Mouse (Mus musculus): ENCODE measurements around the gene Oaz2.
"Not testable (repeated sequence)": the region's sequence is repeated elsewhere in the genome, so short reads cannot be mapped to it uniquely, and the experiment has no call there.

Gene Oaz2

DNA sequence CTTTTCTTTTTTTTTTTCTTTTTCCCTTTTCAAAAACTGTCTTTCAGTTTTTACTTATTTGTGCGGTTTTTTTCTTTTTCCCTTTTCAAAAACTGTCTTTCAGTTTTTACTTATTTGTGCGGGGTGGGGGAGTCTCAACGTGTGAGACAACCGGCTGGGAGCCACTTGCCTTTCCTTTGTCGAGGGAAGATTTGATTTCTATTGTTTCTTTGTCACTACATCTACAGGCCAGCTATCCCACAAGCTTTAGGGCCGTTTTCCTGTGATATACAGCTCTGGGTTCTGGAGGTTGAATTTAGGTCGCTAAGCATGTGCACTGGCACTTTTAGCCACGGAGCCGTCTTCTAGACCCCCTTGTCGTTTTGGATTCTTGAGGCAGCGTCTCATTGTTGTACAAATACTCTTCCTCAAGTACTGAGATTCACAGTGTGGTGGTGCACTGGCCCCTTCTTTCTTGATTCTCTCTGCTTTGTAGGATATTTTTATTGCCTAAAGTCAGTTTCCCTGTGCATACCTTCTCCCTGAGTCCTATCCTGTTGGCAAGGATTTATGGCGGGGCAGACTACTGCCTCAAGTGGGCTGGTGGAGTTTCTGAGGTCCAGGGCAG lies 26.3 kb upstream of the Oaz2 start:
- H3K36me3 ChIP-seq (ENCODE audit: control insufficient read depth, insufficient read depth, low read length, poor library complexity, severe bottlenecking), result no peaks in the 10 kb centered on the region
- DNase-seq (ENCODE audit: low read depth, low spot score), result no peak
- H3K27me3 ChIP-seq (ENCODE audit: control insufficient read depth, insufficient read depth, low read length, poor library complexity, severe bottlenecking), result no peaks in the 10 kb centered on the region

DNA sequence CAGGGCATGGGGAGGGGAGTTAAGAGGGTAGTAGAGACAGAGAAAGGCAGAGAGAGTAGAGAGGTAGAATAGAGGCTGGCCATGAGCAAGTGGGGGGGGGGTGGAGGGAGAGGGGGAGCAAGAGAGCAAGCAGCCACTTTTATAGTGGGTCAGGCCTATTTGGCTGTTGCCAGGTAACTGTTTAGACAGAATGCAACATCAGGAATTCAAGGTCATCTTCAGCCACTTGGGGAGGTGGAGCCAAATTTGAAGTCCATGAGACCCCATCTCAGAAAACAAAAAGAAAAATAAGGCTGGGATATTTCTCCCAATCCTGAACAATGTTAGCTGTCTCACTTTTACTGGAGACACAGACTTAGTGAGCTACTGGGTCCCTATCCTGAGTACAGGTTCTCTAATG lies 25.3 kb upstream of the Oaz2 start:
- no peak for DNase-seq (ENCODE audit: low read depth, low spot score)
- no peaks in the 10 kb centered on the region for H3K27me3 ChIP-seq (ENCODE audit: control insufficient read depth, insufficient read depth, low read length, poor library complexity, severe bottlenecking)
- no peaks in the 10 kb centered on the region for H3K36me3 ChIP-seq (ENCODE audit: control insufficient read depth, insufficient read depth, low read length, poor library complexity, severe bottlenecking)

- Histone ChIP-seq H3K27me3 (ENCODE audit: control insufficient read depth, insufficient read depth, low read length, poor library complexity, severe bottlenecking) (no peaks in the 10 kb centered on the region), H3K36me3 (ENCODE audit: control insufficient read depth, insufficient read depth, low read length, poor library complexity, severe bottlenecking) (no peaks in the 10 kb centered on the region)
- DNase-seq (ENCODE audit: low read depth, low spot score), result no peak
Measured at GRCm38 (mm10) chr9:65644960-65645359, 22.8 kb upstream of the Oaz2 start.

- Histone ChIP-seq H3K36me3 (ENCODE audit: control insufficient read depth, insufficient read depth, low read length, poor library complexity, severe bottlenecking) (no peaks in the 10 kb centered on the region), H3K27me3 (ENCODE audit: control insufficient read depth, insufficient read depth, low read length, poor library complexity, severe bottlenecking) (no peaks in the 10 kb centered on the region)
- no peak for DNase-seq (ENCODE audit: low read depth, low spot score)
Measured at GRCm38 (mm10) chr9:65645984-65646383, 21.8 kb upstream of the Oaz2 start.

GRCm38 (mm10) chr9:65646782-65647181 lies 21.0 kb upstream of the Oaz2 start:
- DNase-seq (ENCODE audit: low read depth, low spot score), result no peak
- Histone ChIP-seq H3K27me3 (ENCODE audit: control insufficient read depth, insufficient read depth, low read length, poor library complexity, severe bottlenecking) (no peaks in the 10 kb centered on the region), H3K36me3 (ENCODE audit: control insufficient read depth, insufficient read depth, low read length, poor library complexity, severe bottlenecking) (no peaks in the 10 kb centered on the region)

DNA sequence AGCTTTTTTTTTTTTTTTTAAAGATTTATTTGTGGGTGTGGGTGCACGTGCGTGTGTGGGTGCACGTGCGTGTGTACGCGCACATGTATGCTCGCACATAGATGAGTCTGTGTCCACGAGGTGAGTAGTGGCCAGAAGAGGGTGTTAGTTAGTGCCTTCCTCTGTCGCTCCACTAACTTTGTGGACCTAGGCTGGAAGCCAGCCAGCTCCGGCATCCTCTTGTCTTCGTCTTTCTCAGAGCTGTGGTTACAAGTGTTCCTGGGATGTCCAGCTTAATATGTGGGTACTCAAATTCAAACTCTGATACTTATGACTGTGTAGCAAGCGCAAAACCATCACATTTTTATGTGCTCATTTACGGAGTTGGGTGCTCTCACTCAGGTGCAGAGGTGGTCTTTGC lies 19.1 kb upstream of the Oaz2 start:
- no peaks in the 10 kb centered on the region for H3K27me3 ChIP-seq (ENCODE audit: control insufficient read depth, insufficient read depth, low read length, poor library complexity, severe bottlenecking)
- no peaks in the 10 kb centered on the region for H3K36me3 ChIP-seq (ENCODE audit: control insufficient read depth, insufficient read depth, low read length, poor library complexity, severe bottlenecking)
- DNase-seq (ENCODE audit: low read depth, low spot score), result no peak

GRCm38 (mm10) chr9:65649997-65650396 lies 17.8 kb upstream of the Oaz2 start:
- H3K27me3 ChIP-seq (ENCODE audit: control insufficient read depth, insufficient read depth, low read length, poor library complexity, severe bottlenecking), result no peaks in the 10 kb centered on the region
- H3K36me3 ChIP-seq (ENCODE audit: control insufficient read depth, insufficient read depth, low read length, poor library complexity, severe bottlenecking), result no peaks in the 10 kb centered on the region
- DNase-seq (ENCODE audit: low read depth, low spot score), result no peak

- not testable (repeated sequence) for DNase-seq (ENCODE audit: low read depth, low spot score); H3K36me3 ChIP-seq (ENCODE audit: control insufficient read depth, insufficient read depth, low read length, poor library complexity, severe bottlenecking)
Measured at GRCm38 (mm10) chr9:65651957-65652356, 15.8 kb upstream of the Oaz2 start.

GRCm38 (mm10) chr9:65653741-65654140 lies 14.1 kb upstream of the Oaz2 start:
- no peaks in the 10 kb centered on the region for H3K27me3 ChIP-seq (ENCODE audit: control insufficient read depth, insufficient read depth, low read length, poor library complexity, severe bottlenecking)
- no peak for DNase-seq (ENCODE audit: low read depth, low spot score)
- H3K36me3 ChIP-seq (ENCODE audit: control insufficient read depth, insufficient read depth, low read length, poor library complexity, severe bottlenecking), result no peaks in the 10 kb centered on the region

More at GRCm38 (mm10) chr9:65651957-65652356, 15.8 kb upstream of the Oaz2 start:
- not testable (repeated sequence) for H3K27me3 ChIP-seq (ENCODE audit: control insufficient read depth, insufficient read depth, low read length, poor library complexity, severe bottlenecking)

DNA sequence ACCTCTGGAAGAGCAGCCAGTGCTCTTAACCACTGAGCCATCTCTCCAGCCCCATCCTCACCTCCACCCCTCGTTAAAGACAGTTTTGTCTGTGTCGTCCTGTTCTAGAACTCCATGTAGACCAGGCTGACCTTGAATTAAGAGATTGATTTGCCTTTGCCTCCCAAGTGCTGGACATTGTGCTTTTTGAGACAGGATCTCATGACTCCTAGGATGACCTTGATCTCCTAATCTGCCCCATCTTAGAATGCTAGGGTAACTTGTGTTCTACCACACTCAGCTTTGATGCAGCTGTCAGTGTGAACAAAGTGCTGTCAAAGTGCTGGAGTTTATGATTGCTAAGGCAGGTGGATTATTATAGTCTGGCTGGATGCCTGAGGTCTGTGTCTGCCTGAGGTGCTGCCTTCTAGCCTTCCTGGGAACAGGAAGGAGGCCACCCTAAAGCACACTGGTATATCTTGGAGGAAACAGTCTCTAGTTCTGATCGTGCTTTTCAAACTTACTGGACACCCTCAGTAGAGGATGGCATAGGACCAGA lies 13.0 kb upstream of the Oaz2 start:
- H3K27me3 ChIP-seq (ENCODE audit: control insufficient read depth, insufficient read depth, low read length, poor library complexity, severe bottlenecking), result no peaks in the 10 kb centered on the region
- no peaks in the 10 kb centered on the region for H3K36me3 ChIP-seq (ENCODE audit: control insufficient read depth, insufficient read depth, low read length, poor library complexity, severe bottlenecking)
- no peak for DNase-seq (ENCODE audit: low read depth, low spot score)

DNA sequence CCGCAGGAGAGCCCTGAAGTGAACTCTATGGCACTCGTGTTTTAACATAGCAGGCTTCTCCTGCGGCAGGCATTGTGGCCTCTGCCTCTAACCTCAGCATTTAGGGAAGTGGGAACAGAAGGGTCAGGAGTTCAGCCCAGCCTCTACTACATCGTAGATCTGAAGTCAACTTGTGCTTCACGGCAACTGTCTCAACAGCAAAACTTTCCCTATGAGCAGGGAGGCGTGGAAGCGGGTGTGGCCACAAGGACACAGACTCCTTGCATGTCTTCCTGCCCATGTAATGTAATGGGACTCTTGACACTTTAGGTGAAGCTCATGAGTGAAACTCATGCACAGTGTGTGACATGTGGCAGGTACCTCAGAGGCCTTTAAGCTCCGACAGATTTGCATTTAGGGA lies 12.3 kb upstream of the Oaz2 start:
- H3K27me3 ChIP-seq (ENCODE audit: control insufficient read depth, insufficient read depth, low read length, poor library complexity, severe bottlenecking), result no peaks in the 10 kb centered on the region
- no peaks in the 10 kb centered on the region for H3K36me3 ChIP-seq (ENCODE audit: control insufficient read depth, insufficient read depth, low read length, poor library complexity, severe bottlenecking)
- DNase-seq (ENCODE audit: low read depth, low spot score), result peak; percentile 35

DNA sequence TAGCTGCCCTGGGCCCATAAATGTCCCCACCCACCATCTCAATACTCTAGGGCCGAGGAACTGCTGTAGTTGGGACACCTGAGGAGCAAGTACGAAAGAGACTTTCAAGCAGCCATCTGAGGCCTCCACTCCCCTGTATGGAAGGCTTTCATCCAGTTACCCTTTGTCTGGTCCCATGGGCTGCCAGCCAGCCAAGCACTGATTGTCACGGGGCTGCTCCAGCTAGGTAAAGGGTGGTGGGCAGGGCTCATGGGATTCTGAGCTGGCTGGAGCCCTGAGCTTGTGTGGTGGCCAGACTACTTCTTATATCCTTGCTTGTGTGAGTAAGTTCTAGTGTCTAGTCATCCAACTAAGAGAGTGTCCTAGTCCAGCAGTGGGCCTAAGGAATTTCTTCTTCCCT lies 10.6 kb upstream of the Oaz2 start:
- no peaks in the 10 kb centered on the region for H3K36me3 ChIP-seq (ENCODE audit: control insufficient read depth, insufficient read depth, low read length, poor library complexity, severe bottlenecking)
- H3K27me3 ChIP-seq (ENCODE audit: control insufficient read depth, insufficient read depth, low read length, poor library complexity, severe bottlenecking), result no peaks in the 10 kb centered on the region
- DNase-seq (ENCODE audit: low read depth, low spot score), result no peak

GRCm38 (mm10) chr9:65661029-65661428 lies 6.8 kb upstream of the Oaz2 start:
- H3K36me3 ChIP-seq (ENCODE audit: control insufficient read depth, insufficient read depth, low read length, poor library complexity, severe bottlenecking), result no peaks in the 10 kb centered on the region
- DNase-seq (ENCODE audit: low read depth, low spot score), result no peak
- H3K27me3 ChIP-seq (ENCODE audit: control insufficient read depth, insufficient read depth, low read length, poor library complexity, severe bottlenecking), result no peaks in the 10 kb centered on the region

GRCm38 (mm10) chr9:65661493-65661892 lies 6.3 kb upstream of the Oaz2 start:
- Histone ChIP-seq H3K27me3 (ENCODE audit: control insufficient read depth, insufficient read depth, low read length, poor library complexity, severe bottlenecking) (no peaks in the 10 kb centered on the region), H3K36me3 (ENCODE audit: control insufficient read depth, insufficient read depth, low read length, poor library complexity, severe bottlenecking) (no peaks in the 10 kb centered on the region)
- no peak for DNase-seq (ENCODE audit: low read depth, low spot score)

DNA sequence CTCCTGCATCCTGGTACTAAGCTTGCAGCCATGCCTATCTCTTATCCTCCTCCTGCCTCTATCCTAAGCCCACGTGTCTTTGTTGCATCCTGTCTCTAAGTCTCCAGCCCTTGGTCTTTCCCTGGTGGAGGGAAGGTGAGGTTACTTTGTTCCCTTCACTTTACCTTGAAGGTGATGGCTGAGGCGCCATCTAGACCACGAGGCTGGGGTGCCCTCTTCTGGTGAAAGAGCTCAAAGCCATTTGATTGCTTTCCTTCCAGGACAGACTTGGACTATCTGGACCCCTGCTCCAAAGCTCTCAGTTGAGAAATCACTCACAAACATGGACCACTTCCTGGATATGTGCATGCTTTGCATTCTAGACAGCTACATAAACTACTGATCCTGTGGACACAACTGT lies 3.6 kb upstream of the Oaz2 start:
- no peaks in the 10 kb centered on the region for H3K27me3 ChIP-seq (ENCODE audit: control insufficient read depth, insufficient read depth, low read length, poor library complexity, severe bottlenecking)
- DNase-seq (ENCODE audit: low read depth, low spot score), result peak; percentile 67
- H3K36me3 ChIP-seq (ENCODE audit: control insufficient read depth, insufficient read depth, low read length, poor library complexity, severe bottlenecking), result no peaks in the 10 kb centered on the region

GRCm38 (mm10) chr9:65666042-65666441 lies 1.8 kb upstream of the Oaz2 start:
- H3K36me3 ChIP-seq (ENCODE audit: control insufficient read depth, insufficient read depth, low read length, poor library complexity, severe bottlenecking), result no peaks in the 10 kb centered on the region
- no peaks in the 10 kb centered on the region for H3K27me3 ChIP-seq (ENCODE audit: control insufficient read depth, insufficient read depth, low read length, poor library complexity, severe bottlenecking)
- DNase-seq (ENCODE audit: low read depth, low spot score), result peak; percentile 64

Measured in splenic B cell, adult 2 months (primary cell).